Mouse (Mus musculus): ENCODE results near the gene Ccdc15.

The Ccdc15 gene

GRCm38 (mm10) chr9:37347988-37348642 lies at the start of gene Ccdc15:
Ccdc15 (minus strand) TSS chr9:37348432.
- in situ Hi-C loops (cut with MboI, MseI): no loop called here

GRCm38 (mm10) chr9:37393482-37394131 lies 45.4 kb upstream of the Ccdc15 start:
- in situ Hi-C loops (cut with MboI, MseI): no loop called here

- in situ Hi-C loops (cut with MboI, MseI): no loop called here
Measured at GRCm38 (mm10) chr9:37392071-37392470, 43.8 kb upstream of the Ccdc15 start.

GRCm38 (mm10) chr9:37390891-37391290 lies 42.7 kb upstream of the Ccdc15 start:
- in situ Hi-C loops (cut with MboI, MseI): no loop called here

- in situ Hi-C loops (cut with MboI, MseI): no loop called here
Measured at GRCm38 (mm10) chr9:37384284-37385182, 36.3 kb upstream of the Ccdc15 start.

GRCm38 (mm10) chr9:37383161-37383560 lies 34.9 kb upstream of the Ccdc15 start:
- in situ Hi-C loops (cut with MboI, MseI): no loop called here

GRCm38 (mm10) chr9:37375718-37376117 lies 27.5 kb upstream of the Ccdc15 start:
- in situ Hi-C loops (cut with MboI, MseI): no loop called here

GRCm38 (mm10) chr9:37371232-37371801 lies 23.1 kb upstream of the Ccdc15 start:
- in situ Hi-C loops (cut with MboI, MseI): no loop called here

GRCm38 (mm10) chr9:37368860-37369259 lies 20.6 kb upstream of the Ccdc15 start:
- in situ Hi-C loops (cut with MboI, MseI): no loop called here

- in situ Hi-C loops (cut with MboI, MseI): no loop called here
Measured at GRCm38 (mm10) chr9:37368081-37368830, 20.0 kb upstream of the Ccdc15 start.

- in situ Hi-C loops (cut with MboI, MseI): no loop called here
Measured at GRCm38 (mm10) chr9:37367301-37368080, 19.3 kb upstream of the Ccdc15 start, which contains the start of gene Hepacam. Hepacam (plus strand) TSS chr9:37367351.

GRCm38 (mm10) chr9:37365706-37366105 lies 17.5 kb upstream of the Ccdc15 start:
- in situ Hi-C loops (cut with MboI, MseI): no loop called here

- in situ Hi-C loops (cut with MboI, MseI): no loop called here
Measured at GRCm38 (mm10) chr9:37364392-37364791, 16.2 kb upstream of the Ccdc15 start.

GRCm38 (mm10) chr9:37363551-37363950 lies 15.3 kb upstream of the Ccdc15 start:
- in situ Hi-C loops (cut with MboI, MseI): no loop called here

- in situ Hi-C loops (cut with MboI, MseI): no loop called here
Measured at GRCm38 (mm10) chr9:37362881-37363280, 14.6 kb upstream of the Ccdc15 start.

- in situ Hi-C loops (cut with MboI, MseI): no loop called here
Measured at GRCm38 (mm10) chr9:37362084-37362483, 13.9 kb upstream of the Ccdc15 start.

GRCm38 (mm10) chr9:37359331-37360220 lies 11.3 kb upstream of the Ccdc15 start:
- in situ Hi-C loops (cut with MboI, MseI): no loop called here

- in situ Hi-C loops (cut with MboI, MseI): no loop called here
Measured at GRCm38 (mm10) chr9:37358713-37359330, 10.6 kb upstream of the Ccdc15 start.

- in situ Hi-C loops (cut with MboI, MseI): no loop called here
Measured at GRCm38 (mm10) chr9:37354485-37354884, 6.3 kb upstream of the Ccdc15 start.

Data from T-helper 1 cell (primary cell).